Comparison of ENCODE assay signal across 1 mouse cellular context in the genomic region with DNA sequence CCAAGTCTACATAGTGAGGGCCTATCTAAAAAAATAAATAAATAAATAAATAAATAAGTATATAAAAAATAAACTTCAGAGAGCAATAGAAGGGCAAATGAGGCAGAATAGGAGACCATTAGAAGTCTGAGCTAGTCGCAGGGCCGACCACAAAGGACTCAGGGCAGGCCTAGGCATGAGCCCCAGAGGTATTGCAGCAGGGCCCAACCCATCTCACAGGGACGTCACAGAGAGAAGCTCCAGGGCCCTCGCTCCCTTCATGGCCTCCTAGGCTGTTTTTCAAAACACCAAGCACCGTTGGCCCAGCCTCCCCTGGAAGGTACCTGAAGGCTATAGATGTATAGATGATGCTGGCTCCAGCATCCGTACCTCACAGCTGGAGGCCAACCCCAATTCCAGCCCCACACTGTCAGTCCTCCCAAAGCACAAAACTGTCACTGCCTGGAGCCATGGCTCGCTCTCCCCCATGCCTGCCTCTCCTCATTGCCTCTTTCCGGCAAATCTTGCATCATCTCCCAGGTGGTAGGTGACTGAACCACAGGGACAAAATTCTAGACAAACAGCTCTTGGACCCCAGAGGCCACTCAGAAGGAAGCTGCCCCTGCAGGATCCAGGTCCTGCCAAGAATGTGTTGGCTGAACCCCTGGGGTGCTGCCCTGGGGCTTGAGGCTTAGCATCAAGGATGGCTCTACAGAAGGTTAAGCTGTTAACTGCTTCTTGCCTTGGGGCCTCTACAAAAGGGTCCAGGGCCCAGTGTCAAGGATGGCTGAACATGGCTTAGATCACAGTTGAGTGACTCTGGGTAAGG.
TF ChIP-seq lines count a peak whose summit lies in the region.

No protein-coding gene starts in this region.

TF ChIP-seq in MEL, 35 proteins besides CTCF, POLR2A, EP300 and RAD21 (continued from another document):
- TF ChIP-seq MAFK (IDR thresholded peaks at IDR 0.05; ENCODE audit: borderline replicate concordance, low read depth, low read length) (no peak), ZKSCAN1 (IDR thresholded peaks at IDR 0.05; ENCODE audit: low read depth, low read length) (no peak), POLR2AphosphoS5 (IDR thresholded peaks at IDR 0.05; ENCODE audit: borderline replicate concordance, low read depth, low read length) (no peak), USF2 (IDR thresholded peaks at IDR 0.05; ENCODE audit: borderline replicate concordance in 1 of 2, insufficient read depth in 1 of 2, low read depth in 1 of 2, low read length in 2 of 2) (no peak), RCOR1 (IDR thresholded peaks at IDR 0.05; ENCODE audit: low read depth, low read length) (no peak), USF1 (IDR thresholded peaks at IDR 0.05; ENCODE audit: low read depth, low read length) (no peak), MYB (IDR thresholded peaks at IDR 0.05; ENCODE audit: low read depth, low read length) (no peak), E2F4 (IDR thresholded peaks at IDR 0.05; ENCODE audit: borderline replicate concordance, low read depth, low read length) (no peak), SMC3 (IDR thresholded peaks at IDR 0.05; ENCODE audit: low read depth, low read length) (no peak), NRF1 (IDR thresholded peaks at IDR 0.05; ENCODE audit: insufficient read depth, low read depth, low read length, poor library complexity, severe bottlenecking) (no peak), NELFE (IDR thresholded peaks at IDR 0.05; ENCODE audit: low read depth, low read length) (no peak), MXI1 (IDR thresholded peaks at IDR 0.05; ENCODE audit: low read depth, low read length) (no peak), TBP (IDR thresholded peaks at IDR 0.05; ENCODE audit: low read depth, low read length) (no peak), ZMIZ1 (IDR thresholded peaks at IDR 0.05; ENCODE audit: low read depth, low read length) (no peak), ZC3H11A (IDR thresholded peaks at IDR 0.05; ENCODE audit: low read depth, low read length) (no peak), ZNF384 (IDR thresholded peaks at IDR 0.05; ENCODE audit: low read depth, low read length) (no peak), GABPA (IDR thresholded peaks at IDR 0.05; ENCODE audit: low read depth, low read length) (no peak), ETS1 (IDR thresholded peaks at IDR 0.05; ENCODE audit: low read depth, low read length) (no peak)
